Mouse (Mus musculus) megakaryocyte, embryonic 14.5 days (primary cell): ENCODE measurements around the gene Olfr1344.

Source experiments
- FLI1 ChIP-seq: IDR thresholded peaks from 2 replicates; pipeline ENCODE4 v1.6.1; 2012; ENCODE audit warnings: low read length, inconsistent platforms, mixed read lengths
- GATA1 ChIP-seq: IDR thresholded peaks from 3 replicates; pipeline ENCODE4 v1.6.1; 2012; ENCODE audit warnings: mixed read lengths, low read length, inconsistent platforms, borderline replicate concordance

DNA sequence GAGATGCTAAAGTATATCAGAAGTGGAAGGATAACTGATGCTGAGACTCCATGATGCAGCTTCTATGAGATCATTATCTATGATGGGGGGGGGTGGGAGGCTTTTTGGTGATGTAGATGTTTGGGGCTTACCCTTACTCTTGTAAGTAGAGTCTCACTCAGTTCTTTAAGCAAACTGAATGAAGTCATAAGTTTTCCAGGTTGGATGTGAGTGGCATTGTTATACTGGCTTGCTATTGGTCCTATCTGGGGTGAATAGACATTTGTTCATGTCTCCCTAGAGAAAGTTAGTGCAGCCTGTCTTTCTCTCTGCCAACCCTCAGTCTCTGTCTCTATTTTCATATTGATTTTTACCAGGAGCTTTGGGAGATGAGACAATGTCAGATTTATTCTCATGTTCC lies 17.4 kb downstream of the Olfr1344 start, which contains the start of gene Olfr1336:
- no peak for TF ChIP-seq FLI1
- TF ChIP-seq GATA1, result no peak
